Mouse (Mus musculus) midbrain, embryonic 11.5 days (tissue): ENCODE results near the gene Gga2. TPM values are rescaled to one million over a fixed set of nuclear protein-coding genes. Genes with fewer than 3 reads are reported as not detected.

Source experiments
- ATAC-seq: fragments of 200-750 bp; cut with Nextera tagmentation; 2 replicates; pipeline ENCODE4 v1.8.0; 2017; ENCODE audit warnings: moderate TSS enrichment, moderate library complexity; ENCODE audit not compliant: low FRiP score
- DNase-seq: peaks from one replicate; pipeline ENCODE4 v3.0.0; 2015; ENCODE audit warnings: low spot score; ENCODE audit errors: missing footprints
- H3K27ac ChIP-seq: fragments of 300-500 bp; sonication (generic); 2 replicates; pipeline ENCODE4 v1.5.1; 2014; ENCODE audit warnings: low read depth, low read length
- H3K27me3 ChIP-seq: fragments of 300-500 bp; sonication (generic); 2 replicates; pipeline ENCODE4 v1.6.1; 2014; ENCODE audit warnings: mild to moderate bottlenecking, low read length, moderate library complexity, mixed read lengths; ENCODE audit not compliant: control insufficient read depth, insufficient read depth
- H3K36me3 ChIP-seq: fragments of 300-500 bp; sonication (generic); 2 replicates; pipeline ENCODE4 v1.6.1; 2014; ENCODE audit warnings: mild to moderate bottlenecking, low read length, moderate library complexity, mixed read lengths; ENCODE audit not compliant: control insufficient read depth, insufficient read depth
- H3K4me1 ChIP-seq: fragments of 300-500 bp; sonication (generic); 2 replicates; pipeline ENCODE4 v1.6.1; 2014; ENCODE audit warnings: low read length; ENCODE audit not compliant: control insufficient read depth, insufficient read depth
- H3K4me2 ChIP-seq: fragments of 300-500 bp; sonication (generic); 2 replicates; pipeline ENCODE4 v1.6.1; 2014; ENCODE audit warnings: mild to moderate bottlenecking, moderate library complexity
- H3K4me3 ChIP-seq: fragments of 300-500 bp; sonication (generic); 2 replicates; pipeline ENCODE4 v1.5.1; 2014; ENCODE audit warnings: low read depth, low read length
- H3K9ac ChIP-seq: fragments of 300-500 bp; sonication (generic); 2 replicates; pipeline ENCODE4 v1.6.1; 2014; ENCODE audit warnings: low read length
- H3K9me3 ChIP-seq: fragments of 300-500 bp; sonication (generic); 2 replicates; pipeline ENCODE4 v1.6.1; 2016; ENCODE audit warnings: low read length; ENCODE audit not compliant: control insufficient read depth
- WGBS: fragments of 180-500 bp; shearing (Covaris S2); extraction: QIAGEN DNeasy Blood & Tissue Kit; methylation state at CpG from one replicate; pipeline ENCODE4 v1.1.7; 2014; 5-methylcytosine and 5-hydroxymethylcytosine counted together
- polyA plus RNA-seq: library from polyadenylated mRNA; unstranded; fragments of >200 nt; fragmentation: Nextera tagmentation; extraction: Ambion mirVana; gene quantifications from 2 replicates; pipeline ENCODE4 v1.2.1, GENCODE M21; 2014

The Gga2 gene
- polyA plus RNA-seq, 1 experiment from 2014 or later = 55.7 TPM

DNA sequence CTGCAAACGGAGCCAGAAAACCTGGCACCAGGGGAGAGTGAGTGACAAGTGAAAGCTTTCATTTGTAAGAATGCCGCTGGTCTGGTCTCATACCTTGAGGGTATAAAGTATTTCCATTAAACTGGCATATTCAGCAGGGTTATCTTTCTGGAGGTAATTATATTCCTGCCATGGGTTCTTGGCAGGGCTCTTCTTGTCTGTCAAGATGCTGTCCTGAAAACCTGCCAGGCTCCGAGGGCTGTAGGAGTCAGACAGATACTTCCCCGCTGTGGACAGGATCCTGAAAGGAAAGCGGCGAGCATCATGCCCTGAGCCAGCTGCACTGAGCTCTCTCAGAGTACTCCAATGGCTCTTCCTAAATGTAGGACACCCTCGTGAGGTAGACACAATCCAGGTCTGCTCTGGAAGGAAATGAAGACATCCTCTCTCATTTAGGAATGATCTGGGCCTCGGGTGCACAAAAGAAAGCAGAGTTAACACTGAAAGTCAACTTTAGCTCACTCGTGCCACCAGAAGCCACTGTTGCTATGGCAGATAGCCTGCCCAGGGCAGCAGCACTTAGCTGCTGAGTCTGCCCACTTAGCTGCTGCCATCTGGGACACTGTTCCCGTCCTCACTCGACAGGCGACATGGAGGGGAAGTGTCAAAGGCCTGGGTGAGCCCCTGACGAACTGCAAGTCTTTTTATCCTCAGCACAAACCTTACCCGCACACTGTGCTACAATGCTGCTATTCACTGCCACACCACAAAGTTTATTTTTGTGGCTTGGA, 84.0 kb downstream of the Gga2 start:
- no peak overlapping the region for H3K9ac ChIP-seq
- H3K4me2 ChIP-seq = no peak overlapping the region
- H3K9me3 ChIP-seq = no peaks in the 10 kb centered on the region
- ATAC-seq (no peak), DNase-seq (no peak)
- no peak overlapping the region for H3K27ac ChIP-seq
- H3K4me1 ChIP-seq = no peaks in the 10 kb centered on the region
- 81% methylated on average over 14 of the region's 14 CpGs for WGBS
- H3K27me3 ChIP-seq = no peaks in the 10 kb centered on the region
- H3K4me3 ChIP-seq = no peak overlapping the region
- no peaks in the 10 kb centered on the region for H3K36me3 ChIP-seq

Other genes with a start within 250 kb of the Gga2 start
- not detected in 2 replicates for gene Scnn1b, start 156.2 kb downstream of the Gga2 start, polyA plus RNA-seq
- 14.5 and 19.1 TPM in 2 replicates for gene Cog7, start 39.5 kb downstream of the Gga2 start, polyA plus RNA-seq
- gene Ubfd1, start 46.0 kb upstream of the Gga2 start, polyA plus RNA-seq = 94.1 and 94.6 TPM in 2 replicates
- gene Ears2, start 46.0 kb upstream of the Gga2 start, polyA plus RNA-seq = 13.4 and 16.3 TPM in 2 replicates
- gene Ndufab1, start 80.7 kb upstream of the Gga2 start, polyA plus RNA-seq = 688 and 709 TPM in 2 replicates
- 19.0 and 22.6 TPM in 2 replicates for gene Palb2, start 111.8 kb upstream of the Gga2 start, polyA plus RNA-seq
- 140 and 141 TPM in 2 replicates for gene Dctn5, start 111.8 kb upstream of the Gga2 start, polyA plus RNA-seq
- 114 and 129 TPM in 2 replicates for gene Plk1, start 138.2 kb upstream of the Gga2 start, polyA plus RNA-seq
- gene Ern2, start 165.0 kb upstream of the Gga2 start, polyA plus RNA-seq = 0.04 and 0.07 TPM in 2 replicates
- gene Chp2, start 198.3 kb upstream of the Gga2 start, polyA plus RNA-seq = 0.20 and 0.29 TPM in 2 replicates